Mouse (Mus musculus): Measurements from ENCODE around the gene Msl1. TPM values are rescaled to one million over a fixed set of nuclear protein-coding genes. Genes with fewer than 3 reads are reported as not detected.

The Msl1 gene
- polyA plus RNA-seq, 1 experiment = 83.8 TPM

DNA sequence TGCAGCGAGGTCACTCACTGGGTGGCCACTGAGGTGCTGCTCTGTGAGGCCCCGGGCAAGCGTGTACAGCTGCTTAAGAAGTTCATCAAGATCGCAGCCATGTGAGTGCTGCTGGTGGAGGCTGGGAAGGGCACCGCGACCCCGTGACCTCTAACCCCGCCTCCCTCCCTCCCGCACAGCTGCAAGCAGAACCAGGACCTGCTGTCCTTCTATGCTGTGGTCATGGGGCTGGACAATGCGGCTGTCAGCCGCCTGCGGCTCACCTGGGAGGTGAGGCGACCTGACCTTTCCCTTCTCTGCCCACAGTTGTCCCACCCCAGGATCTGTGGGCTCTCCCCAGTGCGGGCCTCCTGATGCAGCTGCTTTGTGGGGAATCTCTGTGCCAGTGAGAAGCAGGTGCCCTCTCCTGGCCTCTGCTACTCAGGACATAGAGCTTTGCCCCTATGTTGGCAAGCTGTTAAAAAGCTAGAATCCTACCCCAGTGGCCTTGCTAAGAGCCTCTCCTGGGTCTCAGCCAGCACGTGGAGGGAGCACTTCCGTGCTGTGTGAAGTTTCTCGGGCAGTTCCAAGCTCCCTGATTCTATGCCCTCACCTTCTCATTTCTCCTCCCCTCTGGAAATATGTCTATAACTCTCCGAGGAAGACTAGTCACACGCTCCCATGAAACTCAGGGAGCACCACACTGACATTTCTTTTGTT, 54.0 kb downstream of the Msl1 start:
- Histone ChIP-seq H3K4me3 (ENCODE audit: insufficient read depth, low read length) (no peak overlapping the region), H3K4me1 (ENCODE audit: control insufficient read depth, insufficient read depth, low read length) (no peaks in the 10 kb centered on the region), H3K27ac (ENCODE audit: insufficient read depth, low read length) (no peak overlapping the region)
- TF ChIP-seq POLR2A (IDR thresholded peaks at IDR 0.05; ENCODE audit: low read depth, low read length) (no peak), CTCF (IDR thresholded peaks at IDR 0.05; ENCODE audit: borderline replicate concordance, insufficient read depth, low read length) (no peak)

DNA sequence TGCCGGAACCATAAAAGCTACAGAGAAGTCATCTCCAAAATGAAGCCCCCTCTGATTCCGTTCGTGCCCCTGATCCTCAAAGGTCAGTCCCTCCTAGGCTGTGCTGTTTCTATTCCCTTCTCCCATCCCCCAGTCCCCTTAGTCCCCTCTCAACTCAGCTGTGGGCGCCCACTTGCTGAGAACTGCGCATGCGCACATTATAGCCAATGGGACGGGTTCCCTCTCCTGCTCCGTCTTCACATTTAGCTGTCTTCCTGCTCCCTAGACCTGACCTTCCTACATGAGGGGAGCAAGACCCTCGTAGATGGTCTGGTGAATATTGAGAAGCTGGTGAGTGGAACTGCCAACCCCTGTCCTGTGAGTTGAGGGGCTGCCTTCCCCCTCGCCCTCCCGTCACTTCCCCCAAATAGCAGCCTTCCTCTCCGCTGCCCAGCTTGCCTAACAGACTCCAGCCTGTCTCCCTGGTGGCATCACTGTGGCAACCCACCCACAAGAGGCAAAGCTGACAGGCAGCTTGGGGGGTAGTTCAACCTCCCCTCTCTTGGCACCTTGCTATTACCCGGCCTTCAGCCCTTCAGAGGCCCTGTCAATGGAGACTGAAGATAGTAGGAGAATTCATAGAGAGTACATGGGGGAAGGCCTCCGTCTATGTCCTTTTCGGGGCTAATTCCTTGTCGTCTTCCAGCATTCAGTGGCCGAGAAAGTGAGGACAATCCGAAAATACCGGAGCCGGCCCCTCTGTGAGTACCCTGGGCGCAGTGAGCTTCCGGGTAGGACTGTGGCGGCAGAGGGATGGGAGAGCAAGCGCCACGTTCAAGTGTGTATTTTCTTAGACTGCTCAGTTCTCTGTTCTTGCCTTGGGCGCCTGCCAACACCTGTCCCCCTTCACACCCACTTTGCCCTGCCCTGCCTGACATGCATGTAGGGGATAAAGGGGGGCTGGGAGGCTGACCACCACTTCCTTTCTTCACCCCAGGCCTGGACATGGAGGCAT, 55.1 kb downstream of the Msl1 start:
- H3K4me3 ChIP-seq (ENCODE audit: insufficient read depth, low read length) = no peak overlapping the region
- H3K27ac ChIP-seq (ENCODE audit: insufficient read depth, low read length) = no peak overlapping the region
- no peaks in the 10 kb centered on the region for H3K4me1 ChIP-seq (ENCODE audit: control insufficient read depth, insufficient read depth, low read length)
- TF ChIP-seq CTCF (IDR thresholded peaks at IDR 0.05; ENCODE audit: borderline replicate concordance, insufficient read depth, low read length) = no peak
- TF ChIP-seq POLR2A (IDR thresholded peaks at IDR 0.05; ENCODE audit: low read depth, low read length) = no peak

DNA sequence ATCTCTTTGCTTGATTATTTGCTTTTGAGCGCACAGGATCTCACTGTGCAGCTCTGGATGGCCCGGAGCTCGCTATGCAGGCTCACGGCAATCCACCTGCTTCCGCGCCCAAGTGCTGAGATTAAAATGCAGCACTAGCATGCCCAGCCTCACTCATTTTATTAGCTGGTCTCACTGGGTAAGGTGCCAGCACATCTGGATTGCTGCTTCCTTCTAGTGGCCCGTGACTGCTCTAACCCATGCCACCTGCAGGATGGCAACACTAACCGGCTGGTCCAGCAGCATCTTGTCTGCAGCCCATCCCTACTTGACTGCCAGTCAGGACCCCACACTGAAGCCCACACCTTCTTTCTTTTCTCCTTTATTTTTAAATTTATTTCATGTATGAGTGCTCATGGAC, 58.8 kb downstream of the Msl1 start:
- Histone ChIP-seq H3K4me1 (ENCODE audit: control insufficient read depth, insufficient read depth, low read length) (no peaks in the 10 kb centered on the region), H3K27ac (ENCODE audit: insufficient read depth, low read length) (no peak overlapping the region), H3K4me3 (ENCODE audit: insufficient read depth, low read length) (no peak overlapping the region)
- TF ChIP-seq CTCF (IDR thresholded peaks at IDR 0.05; ENCODE audit: borderline replicate concordance, insufficient read depth, low read length) (no peak), POLR2A (IDR thresholded peaks at IDR 0.05; ENCODE audit: low read depth, low read length) (no peak)

DNA sequence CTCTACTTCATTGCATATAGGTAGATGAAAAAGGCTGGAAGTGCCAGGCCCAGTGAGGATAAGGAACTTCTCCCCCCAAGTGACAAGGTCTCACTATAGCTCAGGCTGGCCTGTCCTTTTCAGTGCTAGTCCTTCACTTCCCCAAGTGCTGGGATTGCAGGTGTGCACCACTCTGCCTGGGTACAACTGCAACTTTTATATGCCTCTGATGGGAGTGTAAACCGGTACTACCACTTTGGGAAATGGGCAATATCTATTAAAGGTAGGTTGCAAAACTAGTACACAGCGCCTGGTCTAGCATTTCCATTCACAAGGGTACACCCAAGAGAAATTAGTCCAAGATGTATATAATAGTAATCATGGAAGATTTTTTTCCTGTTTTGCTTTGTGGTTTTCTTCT, 59.3 kb downstream of the Msl1 start:
- TF ChIP-seq POLR2A (IDR thresholded peaks at IDR 0.05; ENCODE audit: low read depth, low read length) = no peak
- no peak for TF ChIP-seq CTCF (IDR thresholded peaks at IDR 0.05; ENCODE audit: borderline replicate concordance, insufficient read depth, low read length)
- no peak overlapping the region for H3K4me3 ChIP-seq (ENCODE audit: insufficient read depth, low read length)
- no peaks in the 10 kb centered on the region for H3K4me1 ChIP-seq (ENCODE audit: control insufficient read depth, insufficient read depth, low read length)
- no peak overlapping the region for H3K27ac ChIP-seq (ENCODE audit: insufficient read depth, low read length)

Other genes with a start within 250 kb of the Msl1 start
- gene Ikzf3, start 249.5 kb upstream of the Msl1 start, polyA plus RNA-seq (2011; ENCODE audit: insufficient read length, low read depth, missing spikeins) = not detected in 2 replicates
- gene Zpbp2, start 244.4 kb upstream of the Msl1 start, polyA plus RNA-seq (2011; ENCODE audit: insufficient read length, low read depth, missing spikeins) = not detected in 2 replicates
- gene Ormdl3, start 208.1 kb upstream of the Msl1 start, polyA plus RNA-seq (2011; ENCODE audit: insufficient read length, low read depth, missing spikeins) = 47.7 and 51.9 TPM in 2 replicates
- not detected in 2 replicates for gene Lrrc3c, start 197.2 kb upstream of the Msl1 start, polyA plus RNA-seq (2011; ENCODE audit: insufficient read length, low read depth, missing spikeins)
- 7.2 and 8.9 TPM in 2 replicates for gene Gm12355, start 169.9 kb upstream of the Msl1 start, polyA plus RNA-seq (2011; ENCODE audit: insufficient read length, low read depth, missing spikeins)
- gene Gsdma3, start 169.2 kb upstream of the Msl1 start, polyA plus RNA-seq (2011; ENCODE audit: insufficient read length, low read depth, missing spikeins) = not detected in 2 replicates
- gene Gsdma2, start 148.8 kb upstream of the Msl1 start, polyA plus RNA-seq (2011; ENCODE audit: insufficient read length, low read depth, missing spikeins) = not detected in 2 replicates
- not detected in 2 replicates for gene Gsdma, start 131.2 kb upstream of the Msl1 start, polyA plus RNA-seq (2011; ENCODE audit: insufficient read length, low read depth, missing spikeins)
- gene Psmd3, start 113.0 kb upstream of the Msl1 start, polyA plus RNA-seq (2011; ENCODE audit: insufficient read length, low read depth, missing spikeins) = 86.7 and 91.8 TPM in 2 replicates
- 0.35 TPM in 1 of 2 replicates, not detected in the other for gene Csf3, start 94.3 kb upstream of the Msl1 start, polyA plus RNA-seq (2011; ENCODE audit: insufficient read length, low read depth, missing spikeins)
- gene Med24, start 66.1 kb upstream of the Msl1 start, polyA plus RNA-seq (2011; ENCODE audit: insufficient read length, low read depth, missing spikeins) = 50.1 and 58.1 TPM in 2 replicates
- 66.0 and 83.9 TPM in 2 replicates for gene Thra, start 54.9 kb upstream of the Msl1 start, polyA plus RNA-seq (2011; ENCODE audit: insufficient read length, low read depth, missing spikeins)
- 18.7 and 23.7 TPM in 2 replicates for gene Nr1d1, start 20.2 kb upstream of the Msl1 start, polyA plus RNA-seq (2011; ENCODE audit: insufficient read length, low read depth, missing spikeins)
- 29.7 and 36.7 TPM in 2 replicates for gene Casc3, start 9.4 kb downstream of the Msl1 start, polyA plus RNA-seq (2011; ENCODE audit: insufficient read length, low read depth, missing spikeins)
- gene Rapgefl1, start 41.3 kb downstream of the Msl1 start, polyA plus RNA-seq (2011; ENCODE audit: insufficient read length, low read depth, missing spikeins) = 1.6 and 2.0 TPM in 2 replicates
- gene Wipf2, start 68.1 kb downstream of the Msl1 start, polyA plus RNA-seq (2011; ENCODE audit: insufficient read length, low read depth, missing spikeins) = 10.7 and 11.4 TPM in 2 replicates
- 7.4 and 11.8 TPM in 2 replicates for gene Cdc6, start 112.3 kb downstream of the Msl1 start, polyA plus RNA-seq (2011; ENCODE audit: insufficient read length, low read depth, missing spikeins)
- 26.8 and 28.2 TPM in 2 replicates for gene Rara, start 132.3 kb downstream of the Msl1 start, polyA plus RNA-seq (2011; ENCODE audit: insufficient read length, low read depth, missing spikeins)
- not detected in 2 replicates for gene Gjd3, start 187.5 kb downstream of the Msl1 start, polyA plus RNA-seq (2011; ENCODE audit: insufficient read length, low read depth, missing spikeins)
- gene Top2a, start 228.7 kb downstream of the Msl1 start, polyA plus RNA-seq (2011; ENCODE audit: insufficient read length, low read depth, missing spikeins) = 141 and 227 TPM in 2 replicates
- 212 and 419 TPM in 2 replicates for gene Igfbp4, start 245.7 kb downstream of the Msl1 start, polyA plus RNA-seq (2011; ENCODE audit: insufficient read length, low read depth, missing spikeins)